Mouse (Mus musculus) activated CD4-positive, CD25-positive, alpha-beta regulatory T cell, adult 4 months (primary cell): ENCODE results near the gene Adra1b. TPM values are rescaled to one million over a fixed set of nuclear protein-coding genes. Genes with fewer than 3 reads are reported as not detected.

Experiments used
- polyA plus RNA-seq, 2 experiments: library from polyadenylated mRNA; unstranded; fragments of 100-300 nt; shearing (Covaris generic); gene quantifications; one replicate each; pipeline ENCODE4 v1.2.1; 2017

Adra1b gene
- polyA plus RNA-seq, 2 experiments from 2014 or later, result not detected

Other genes starting within 250 kb of the Adra1b start
- 10 to 100 TPM; 21.2 to 29.8 TPM for gene Pwwp2a, start 219.2 kb downstream of the Adra1b start, polyA plus RNA-seq
- 100 to 1,000 TPM in 1 of 2 experiments, 10 to 100 TPM in 1; 95.1 to 112 TPM for gene Ttc1, start 153.2 kb downstream of the Adra1b start, polyA plus RNA-seq